Mouse (Mus musculus) neural tube, embryonic 14.5 days (tissue): ENCODE measurements around the gene Gm572. TPM values are rescaled to one million over a fixed set of nuclear protein-coding genes. Genes with fewer than 3 reads are reported as not detected.

Source experiments
- ATAC-seq: fragments of 200-750 bp; cut with Nextera tagmentation; 2 replicates; pipeline ENCODE4 v1.8.0; 2017; ENCODE audit warnings: low read depth, mild to moderate bottlenecking, moderate TSS enrichment, moderate library complexity
- H3K27ac ChIP-seq: fragments of 300-500 bp; sonication (generic); 2 replicates; pipeline ENCODE4 v1.5.1; 2014; ENCODE audit warnings: low read depth, mild to moderate bottlenecking, control low read depth, low read length, moderate library complexity, mixed read lengths
- H3K27me3 ChIP-seq: fragments of 300-500 bp; sonication (generic); 2 replicates; pipeline ENCODE4 v1.6.1; 2014; ENCODE audit warnings: low read length; ENCODE audit not compliant: control insufficient read depth, insufficient read depth
- H3K36me3 ChIP-seq: fragments of 300-500 bp; sonication (generic); 2 replicates; pipeline ENCODE4 v1.6.1; 2014; ENCODE audit warnings: low read length, mixed read lengths; ENCODE audit not compliant: control insufficient read depth, insufficient read depth
- H3K4me1 ChIP-seq: fragments of 300-500 bp; sonication (generic); 2 replicates; pipeline ENCODE4 v1.6.1; 2014; ENCODE audit warnings: low read length; ENCODE audit not compliant: control insufficient read depth, insufficient read depth
- H3K4me2 ChIP-seq: fragments of 300-500 bp; sonication (generic); 2 replicates; pipeline ENCODE4 v1.6.1; 2014; ENCODE audit warnings: mild to moderate bottlenecking, low read depth, low read length, control low read depth
- H3K4me3 ChIP-seq: fragments of 300-500 bp; sonication (generic); 2 replicates; pipeline ENCODE4 v1.5.1; 2014; ENCODE audit warnings: low read depth, low read length, control low read depth, mixed read lengths
- H3K9ac ChIP-seq: fragments of 300-500 bp; sonication (generic); replicated peaks from 2 replicates; pipeline ENCODE4 v1.6.1; 2014; ENCODE audit warnings: low read depth, mild to moderate bottlenecking, control low read depth, low read length, mixed read lengths
- H3K9me3 ChIP-seq: fragments of 300-500 bp; sonication (generic); 2 replicates; pipeline ENCODE4 v1.6.1; 2016; ENCODE audit warnings: low read length; ENCODE audit not compliant: control insufficient read depth
- WGBS: fragments of 180-500 bp; shearing (Covaris S2); extraction: QIAGEN DNeasy Blood & Tissue Kit; methylation state at CpG from one replicate; pipeline ENCODE4 v1.1.7; 2014; 5-methylcytosine and 5-hydroxymethylcytosine counted together
- polyA plus RNA-seq: library from polyadenylated mRNA; unstranded; fragments of >200 nt; fragmentation: Nextera tagmentation; extraction: Ambion mirVana; gene quantifications from 2 replicates; pipeline ENCODE4 v1.2.1, GENCODE M21; 2014

The Gm572 gene
- polyA plus RNA-seq, 1 experiment from 2014 or later = not detected

DNA sequence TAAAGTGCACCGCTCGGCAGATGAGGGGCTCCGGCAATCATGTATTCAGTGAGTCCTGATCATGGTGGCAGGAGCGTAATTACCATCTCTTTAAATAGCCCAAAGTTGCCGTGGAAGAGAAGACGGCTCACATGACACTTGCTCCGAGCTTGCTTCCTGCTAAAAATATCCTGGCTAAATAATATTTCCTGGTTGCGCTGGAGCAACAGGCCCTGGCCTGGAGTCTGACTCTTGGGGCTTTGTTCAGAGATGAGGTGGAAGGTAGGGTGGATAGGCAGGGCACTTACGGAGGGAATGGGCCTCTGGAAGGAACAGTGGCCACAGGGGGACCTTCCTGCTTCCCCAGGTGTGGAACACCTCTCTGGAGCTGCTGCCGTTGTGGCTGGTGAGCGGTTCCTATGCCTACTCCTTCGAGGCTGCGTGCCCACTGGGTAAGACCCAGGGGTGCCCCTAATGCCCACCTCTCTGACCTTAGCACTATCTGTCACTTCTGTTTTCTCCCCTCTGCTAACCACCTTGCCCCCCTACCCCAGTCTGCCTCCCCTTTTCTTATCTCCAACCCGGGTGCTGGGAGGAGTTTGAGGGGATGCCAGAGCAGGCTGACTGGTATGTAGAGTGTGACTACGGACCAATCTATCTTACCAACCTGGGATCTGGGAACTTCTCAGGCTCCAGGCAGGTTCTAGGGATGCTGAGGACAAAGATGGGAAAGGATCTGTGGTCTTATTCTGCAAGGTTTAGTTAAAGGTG lies 24.1 kb downstream of the Gm572 start:
- H3K36me3 ChIP-seq = no peaks in the 10 kb centered on the region
- H3K4me3 ChIP-seq = no peak overlapping the region
- H3K9me3 ChIP-seq = no peaks in the 10 kb centered on the region
- no peak for ATAC-seq
- H3K4me2 ChIP-seq = no peak overlapping the region
- no peak overlapping the region for H3K27ac ChIP-seq
- WGBS = 86% methylated on average over 15 of the region's 15 CpGs
- H3K27me3 ChIP-seq = no peaks in the 10 kb centered on the region
- H3K9ac ChIP-seq = no peak overlapping the region
- peaks cover 7% of the 10 kb centered on the region for H3K4me1 ChIP-seq

DNA sequence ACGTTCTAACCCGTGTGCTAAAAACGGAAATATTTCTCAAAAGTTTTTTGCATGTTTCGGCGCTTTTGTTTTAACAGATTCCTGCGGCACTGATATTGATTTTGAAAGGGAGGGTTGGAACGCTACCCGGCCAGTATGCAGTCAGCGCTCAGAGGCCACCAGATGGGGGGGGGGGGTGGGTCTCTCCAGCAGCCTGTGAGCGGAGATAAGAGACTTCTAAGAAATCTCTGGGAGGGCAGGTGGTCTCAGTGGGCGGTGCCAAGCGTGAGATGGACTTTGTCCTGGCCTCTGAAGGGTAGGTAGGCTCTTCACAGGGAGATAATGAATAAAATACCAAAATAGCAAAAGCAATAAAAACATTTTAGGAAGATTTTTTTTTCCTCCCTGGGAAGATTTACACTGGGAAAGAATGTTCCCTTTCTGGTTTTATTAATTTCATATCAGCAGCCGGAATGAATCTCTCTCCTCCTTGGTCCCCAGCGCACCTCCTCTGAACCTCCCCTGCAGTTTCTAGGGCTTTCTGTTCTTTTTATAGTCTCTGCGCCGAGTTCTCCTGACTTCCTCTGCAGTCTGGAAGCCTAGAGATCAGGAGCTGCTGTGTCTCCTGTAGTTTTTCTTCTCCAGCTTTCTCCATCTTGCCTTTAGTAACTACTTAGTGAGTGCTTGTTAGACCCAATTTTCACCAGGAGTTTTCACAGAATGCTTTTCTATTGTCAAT lies 28.3 kb downstream of the Gm572 start:
- no peak overlapping the region for H3K4me2 ChIP-seq
- H3K9me3 ChIP-seq = no peaks in the 10 kb centered on the region
- WGBS = 62% methylated on average over 16 of the region's 16 CpGs
- H3K4me1 ChIP-seq = no peaks in the 10 kb centered on the region
- H3K4me3 ChIP-seq = no peak overlapping the region
- H3K36me3 ChIP-seq = no peaks in the 10 kb centered on the region
- H3K27ac ChIP-seq = no peak overlapping the region
- no peaks in the 10 kb centered on the region for H3K27me3 ChIP-seq
- no peak for ATAC-seq
- H3K9ac ChIP-seq = no peak overlapping the region

DNA sequence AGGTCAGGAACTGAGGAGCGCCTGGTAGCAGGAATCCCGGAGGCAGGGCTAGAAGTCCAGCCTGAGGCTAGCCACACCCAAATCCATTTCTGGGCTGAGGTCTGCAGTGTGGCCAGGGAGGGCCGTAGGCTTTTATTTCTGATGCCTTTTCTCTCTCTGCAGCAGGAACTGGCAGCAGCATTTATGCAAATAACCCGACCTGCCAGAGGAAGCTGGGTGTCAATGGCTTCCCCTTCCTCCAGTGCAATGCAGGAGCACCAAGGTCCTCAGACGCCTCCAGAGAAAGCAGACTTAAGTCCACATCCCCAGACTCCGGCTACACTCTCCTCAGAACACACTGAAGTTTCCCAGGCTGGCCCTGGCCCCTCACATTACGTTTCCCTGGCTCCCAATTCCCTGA lies 31.9 kb downstream of the Gm572 start:
- Histone ChIP-seq H3K27ac (no peak overlapping the region), H3K4me1 (peaks cover 3% of the 10 kb centered on the region; the same call in 1 of the 2 replicates), H3K4me2 (no peak overlapping the region), H3K4me3 (no peak overlapping the region), H3K27me3 (no peaks in the 10 kb centered on the region), H3K36me3 (no peaks in the 10 kb centered on the region), H3K9me3 (no peaks in the 10 kb centered on the region), H3K9ac (no peak overlapping the region)
- ATAC-seq = no peak
- WGBS = 37% methylated on average over 7 of the region's 7 CpGs

DNA sequence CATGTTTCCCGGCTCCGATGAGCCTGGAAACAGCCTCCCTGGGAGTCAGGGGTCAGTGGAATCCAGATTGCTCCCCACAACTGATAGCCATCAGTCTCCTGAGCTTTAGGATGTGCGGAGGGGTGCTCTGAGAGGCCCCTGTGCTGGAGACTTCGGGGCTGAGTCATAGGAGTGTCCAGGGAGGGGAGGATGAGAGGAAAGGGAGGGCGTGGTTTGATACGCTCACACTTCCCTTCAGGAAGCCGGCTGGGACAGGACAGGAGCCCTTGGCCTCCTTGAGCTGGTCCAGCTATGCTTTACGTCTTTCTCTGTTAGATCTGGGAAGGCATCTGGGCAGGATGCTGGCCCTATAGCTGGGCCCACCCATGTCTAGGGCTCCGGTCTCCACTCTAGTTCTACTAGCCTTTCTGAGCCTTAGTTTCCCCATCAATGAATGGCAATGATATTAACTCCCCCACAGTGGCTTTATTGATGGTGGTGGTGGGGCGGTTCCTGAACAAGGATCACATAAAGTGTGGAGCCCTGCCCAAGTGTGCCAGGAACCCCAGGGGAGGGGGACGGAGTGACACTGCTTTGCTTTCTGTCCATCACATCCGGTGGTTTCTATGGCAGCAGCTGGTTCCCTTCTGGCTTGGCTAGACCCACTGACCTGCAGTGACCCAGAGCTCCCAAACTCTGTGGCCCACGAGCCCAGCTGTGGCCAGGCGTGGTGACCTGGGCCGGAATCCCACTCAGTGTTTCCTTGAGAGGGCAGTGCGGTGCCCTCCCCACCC lies 33.3 kb downstream of the Gm572 start:
- Histone ChIP-seq H3K27me3 (no peaks in the 10 kb centered on the region), H3K9me3 (no peaks in the 10 kb centered on the region), H3K9ac (no peak overlapping the region), H3K4me3 (no peak overlapping the region), H3K27ac (no peak overlapping the region), H3K36me3 (no peaks in the 10 kb centered on the region), H3K4me2 (no peak overlapping the region), H3K4me1 (peaks cover 3% of the 10 kb centered on the region; the same call in 1 of the 2 replicates)
- peak; percentile 38; the same call in 1 of the 2 replicates for ATAC-seq
- 43% methylated on average over 15 of the region's 16 CpGs for WGBS

DNA sequence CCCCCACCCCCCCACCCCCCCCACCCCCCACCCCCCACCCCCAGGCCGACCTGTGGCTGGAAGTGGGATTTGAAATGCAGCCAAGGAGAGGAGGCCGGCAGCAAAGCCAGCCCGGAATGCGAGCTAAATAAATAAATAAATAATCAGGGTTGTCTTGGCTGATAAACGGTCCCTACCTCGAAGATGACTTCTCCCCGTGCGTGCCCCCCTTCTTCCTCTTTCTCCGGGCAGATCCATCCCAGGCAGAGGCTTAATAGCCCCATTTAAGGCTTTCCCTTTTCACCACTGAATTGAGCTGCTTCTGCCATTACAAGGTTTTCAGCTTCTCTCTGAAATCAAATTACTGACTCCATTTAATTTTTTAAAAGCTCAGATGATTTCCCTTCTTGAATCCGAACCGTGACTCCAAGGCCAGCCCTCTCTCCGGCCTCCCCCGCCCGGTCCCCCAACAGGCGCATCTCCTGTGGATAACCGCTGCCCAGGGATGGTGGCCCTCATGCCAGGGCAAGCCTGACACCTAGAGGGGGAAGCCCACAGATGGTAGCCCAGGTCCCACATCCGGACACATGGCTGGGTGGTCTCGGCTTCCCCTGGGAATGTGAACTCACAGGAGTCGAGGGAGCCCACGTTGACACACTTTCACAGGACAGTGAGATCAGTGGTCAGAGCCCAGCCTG lies 34.0 kb downstream of the Gm572 start:
- ATAC-seq = peak; percentile 44; the same call in 1 of the 2 replicates
- 35% methylated on average over 20 of the region's 20 CpGs for WGBS
- Histone ChIP-seq H3K4me1 (peaks cover 3% of the 10 kb centered on the region; the same call in 1 of the 2 replicates), H3K9ac (no peak overlapping the region), H3K9me3 (no peaks in the 10 kb centered on the region), H3K27me3 (no peaks in the 10 kb centered on the region), H3K36me3 (no peaks in the 10 kb centered on the region), H3K4me2 (no peak overlapping the region), H3K4me3 (no peak overlapping the region), H3K27ac (no peak overlapping the region)

DNA sequence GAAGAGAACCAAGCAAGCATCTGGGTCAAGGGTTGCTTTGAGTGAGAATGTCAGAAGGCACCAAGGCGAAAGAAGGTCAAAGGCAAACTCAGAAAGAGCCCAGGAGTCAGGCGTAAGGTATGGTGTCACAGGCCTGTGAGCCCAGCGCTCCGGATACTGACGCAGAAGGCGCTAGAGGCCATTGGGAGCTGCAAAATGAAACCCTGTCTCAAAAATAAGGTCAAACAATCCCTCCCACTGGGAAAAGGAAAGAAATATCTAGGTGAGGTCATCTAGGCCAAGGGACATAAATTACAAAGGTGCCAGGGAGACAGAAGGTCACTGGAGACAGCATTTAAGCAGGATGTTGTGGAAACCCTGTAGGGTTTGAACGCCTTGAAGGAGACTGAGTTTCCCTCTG lies 35.0 kb downstream of the Gm572 start:
- no peak overlapping the region for H3K27ac ChIP-seq
- H3K4me1 ChIP-seq = peaks cover 3% of the 10 kb centered on the region; the same call in 1 of the 2 replicates
- 83% methylated on average over 7 of the region's 7 CpGs for WGBS
- no peaks in the 10 kb centered on the region for H3K36me3 ChIP-seq
- no peaks in the 10 kb centered on the region for H3K27me3 ChIP-seq
- no peak overlapping the region for H3K9ac ChIP-seq
- no peak for ATAC-seq
- no peak overlapping the region for H3K4me3 ChIP-seq
- no peak overlapping the region for H3K4me2 ChIP-seq
- no peaks in the 10 kb centered on the region for H3K9me3 ChIP-seq

DNA sequence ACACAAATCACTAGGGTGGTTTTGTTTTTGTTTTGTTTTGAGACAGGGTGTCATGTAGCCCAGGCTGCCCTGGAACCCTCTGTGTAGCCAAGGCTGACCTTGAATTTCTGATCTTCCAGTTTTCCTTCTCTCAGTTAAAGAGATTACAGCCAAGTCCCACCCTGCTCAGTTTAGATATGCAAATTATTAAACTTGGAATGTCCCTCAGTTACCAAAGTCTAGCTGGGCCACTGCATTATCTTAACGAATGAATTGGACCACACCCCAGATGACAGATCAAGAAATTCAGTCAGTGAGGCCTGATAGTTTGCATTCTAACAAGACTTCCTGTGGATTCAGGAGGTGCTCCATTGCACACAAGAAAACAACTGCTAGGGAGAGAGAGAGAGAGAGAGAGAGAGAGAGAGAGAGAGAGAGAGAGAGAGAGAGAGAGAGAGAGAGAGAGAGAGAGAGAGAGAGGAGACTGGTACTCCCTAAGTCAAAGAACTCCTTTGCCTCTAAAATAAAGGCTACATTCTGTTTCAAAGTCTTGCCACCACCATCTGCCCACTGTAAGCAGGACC lies 37.5 kb downstream of the Gm572 start:
- no peak overlapping the region for H3K9ac ChIP-seq
- no peak overlapping the region for H3K27ac ChIP-seq
- H3K36me3 ChIP-seq = no peaks in the 10 kb centered on the region
- H3K27me3 ChIP-seq = no peaks in the 10 kb centered on the region
- no peaks in the 10 kb centered on the region for H3K9me3 ChIP-seq
- 82% methylated on average over 1 of the region's 1 CpGs for WGBS
- no peak overlapping the region for H3K4me3 ChIP-seq
- H3K4me1 ChIP-seq = peaks cover 3% of the 10 kb centered on the region; the same call in 1 of the 2 replicates
- ATAC-seq = no peak
- H3K4me2 ChIP-seq = no peak overlapping the region

DNA sequence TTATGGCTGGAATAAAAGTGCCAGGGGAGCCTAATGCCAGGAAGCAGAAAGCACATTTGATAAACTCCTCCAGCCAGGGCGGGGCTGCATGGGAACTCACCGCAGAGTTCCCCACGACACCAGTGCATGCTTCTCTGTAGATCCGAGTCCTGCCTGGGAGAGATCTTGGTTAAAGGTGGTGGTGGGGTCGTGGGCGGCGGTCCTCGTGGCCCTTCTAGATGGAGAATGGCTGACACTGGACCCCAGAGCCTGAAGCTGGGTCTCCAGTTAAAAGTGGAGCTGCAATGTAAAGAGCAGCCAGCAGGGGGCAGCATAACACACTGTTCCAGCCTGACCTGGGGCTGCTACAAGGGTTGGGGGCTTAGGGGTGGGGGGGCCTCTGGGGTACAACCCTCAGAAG lies 38.3 kb downstream of the Gm572 start:
- Histone ChIP-seq H3K9me3 (no peaks in the 10 kb centered on the region), H3K4me2 (no peak overlapping the region), H3K27ac (no peak overlapping the region), H3K36me3 (no peaks in the 10 kb centered on the region), H3K9ac (no peak overlapping the region), H3K27me3 (no peaks in the 10 kb centered on the region), H3K4me3 (no peak overlapping the region), H3K4me1 (peaks cover 3% of the 10 kb centered on the region; the same call in 1 of the 2 replicates)
- 21% methylated on average over 8 of the region's 8 CpGs for WGBS
- peak; percentile 28; the same call in 1 of the 2 replicates for ATAC-seq
